Mouse (Mus musculus) liver, postnatal 0 days (tissue): ENCODE measurements around the gene Mup21. TPM values are rescaled to one million over a fixed set of nuclear protein-coding genes. Genes with fewer than 3 reads are reported as not detected.
"Not testable (repeated sequence)": the region's sequence is repeated elsewhere in the genome, so short reads cannot be mapped to it uniquely, and the experiment has no call there.

Experiments used
- ATAC-seq: fragments of 200-750 bp; cut with Nextera tagmentation; 2 replicates; pipeline ENCODE4 v1.8.0; 2017; ENCODE audit warnings: mild to moderate bottlenecking, moderate library complexity
- DNase-seq: peaks from one replicate; pipeline ENCODE4 v3.0.0-alpha.2; 2016
- H3K27ac ChIP-seq: fragments of 300-500 bp; sonication (generic); 2 replicates; pipeline ENCODE4 v1.5.1; 2014; ENCODE audit warnings: antibody characterized with exemption, moderate library complexity, mild to moderate bottlenecking, low read depth
- H3K27me3 ChIP-seq: fragments of 300-500 bp; sonication (generic); 2 replicates; pipeline ENCODE4 v1.6.1; 2014; ENCODE audit warnings: low read length, control low read depth, mixed read lengths; ENCODE audit not compliant: insufficient read depth
- H3K36me3 ChIP-seq: fragments of 300-500 bp; sonication (generic); replicated peaks from 2 replicates; pipeline ENCODE4 v1.6.1; 2014; ENCODE audit warnings: mild to moderate bottlenecking, control low read depth, low read length, moderate library complexity, mixed read lengths; ENCODE audit not compliant: insufficient read depth
- H3K4me1 ChIP-seq: fragments of 300-500 bp; sonication (generic); 2 replicates; pipeline ENCODE4 v1.6.1; 2014; ENCODE audit warnings: antibody characterized with exemption, mild to moderate bottlenecking, control low read depth; ENCODE audit not compliant: insufficient read depth
- H3K4me2 ChIP-seq: fragments of 300-500 bp; sonication (generic); 2 replicates; pipeline ENCODE4 v1.6.1; 2014; ENCODE audit warnings: low read depth, mild to moderate bottlenecking, low read length, moderate library complexity, mixed read lengths
- H3K4me3 ChIP-seq: fragments of 300-500 bp; sonication (generic); 2 replicates; pipeline ENCODE4 v1.5.1; 2014; ENCODE audit warnings: low read depth, low read length
- H3K9ac ChIP-seq: fragments of 300-500 bp; sonication (generic); replicated peaks from 2 replicates; pipeline ENCODE4 v1.6.1; 2014; ENCODE audit warnings: mild to moderate bottlenecking, moderate library complexity
- H3K9me3 ChIP-seq: fragments of 300-500 bp; sonication (generic); 2 replicates; pipeline ENCODE4 v1.6.1; 2016; ENCODE audit warnings: mild to moderate bottlenecking, control low read depth, low read length, mixed read lengths
- CTCF ChIP-seq: sonication (generic); IDR thresholded peaks from 2 replicates; pipeline ENCODE4 v1.5.1; 2016; ENCODE audit warnings: antibody characterized with exemption, low read depth
- EP300 ChIP-seq: IDR thresholded peaks from 2 replicates; pipeline ENCODE4 v1.6.1; 2016; ENCODE audit warnings: antibody characterized with exemption, low read depth, mild to moderate bottlenecking
- WGBS: fragments of 180-500 bp; shearing (Covaris S2); extraction: QIAGEN DNeasy Blood & Tissue Kit; methylation state at CpG from one replicate; pipeline ENCODE4 v1.1.7; 2014; ENCODE audit not compliant: insufficient replicate concordance; 5-methylcytosine and 5-hydroxymethylcytosine counted together
- polyA plus RNA-seq: library from polyadenylated mRNA; unstranded; fragments of >200 nt; fragmentation: Nextera tagmentation; extraction: Ambion mirVana; gene quantifications from 2 replicates; pipeline ENCODE4 v1.2.1, GENCODE M21; 2015

Gene Mup21
- polyA plus RNA-seq, 1 experiment from 2014 or later = not detected

- no peaks in the 10 kb centered on the region for H3K4me1 ChIP-seq
- H3K36me3 ChIP-seq = no peaks in the 10 kb centered on the region
- DNase-seq = peak; percentile 14
- H3K27ac ChIP-seq = no peak overlapping the region
- H3K9me3 ChIP-seq = peaks cover 5% of the 10 kb centered on the region; the same call in 1 of the 2 replicates
- ATAC-seq = no peak
- no peak overlapping the region for H3K4me3 ChIP-seq
- TF ChIP-seq EP300 (no peak), CTCF (peak; percentile 33)
- H3K27me3 ChIP-seq = no peaks in the 10 kb centered on the region
- no peak overlapping the region for H3K4me2 ChIP-seq
- 62% methylated on average over 7 of the region's 7 CpGs for WGBS
- no peak overlapping the region for H3K9ac ChIP-seq
Measured at GRCm38 (mm10) chr4:62133706-62134105, 17.0 kb downstream of the Mup21 start.

GRCm38 (mm10) chr4:62103366-62103765, 47.3 kb downstream of the Mup21 start:
- not testable (repeated sequence) for H3K27me3 ChIP-seq, H3K9me3 ChIP-seq, H3K4me2 ChIP-seq, H3K27ac ChIP-seq, H3K4me3 ChIP-seq, H3K9ac ChIP-seq, H3K36me3 ChIP-seq, ATAC-seq, H3K4me1 ChIP-seq
- TF ChIP-seq CTCF = peak; percentile 65
- 38% methylated on average over 1 of the region's 2 CpGs for WGBS
- peak; percentile 26 for DNase-seq

Other genes with a start within 250 kb of the Mup21 start
- 0.23 and 0.60 TPM in 2 replicates for gene Mup20, start 96.7 kb downstream of the Mup21 start, polyA plus RNA-seq
- gene Mup3, start 63.5 kb downstream of the Mup21 start, polyA plus RNA-seq = not detected in 2 replicates
- 0.25 and 0.31 TPM in 2 replicates for gene Zfp37, start 80.2 kb upstream of the Mup21 start, polyA plus RNA-seq
- gene Slc31a2, start 111.7 kb upstream of the Mup21 start, polyA plus RNA-seq = 8.9 and 9.2 TPM in 2 replicates
- gene Fkbp15, start 209.7 kb upstream of the Mup21 start, polyA plus RNA-seq = 11.7 and 13.3 TPM in 2 replicates
- gene Slc31a1, start 209.9 kb upstream of the Mup21 start, polyA plus RNA-seq = 50.9 and 54.3 TPM in 2 replicates